Mouse (Mus musculus) C2C12 (cell line): ENCODE results near the gene Cdk1.

ENCODE experiments used
- CEBPB ChIP-seq: IDR thresholded peaks from one replicate; pipeline ENCODE4 v1.6.1; 2011; ENCODE audit warnings: low read depth, mild to moderate bottlenecking, control low read depth, moderate library complexity
- CTCF ChIP-seq: IDR thresholded peaks from one replicate; pipeline ENCODE4 v1.5.1; 2011; ENCODE audit not compliant: control insufficient read depth, insufficient read depth, insufficient read length
- MAX ChIP-seq: IDR thresholded peaks from one replicate; pipeline ENCODE4 v1.6.1; 2011; ENCODE audit warnings: mild to moderate bottlenecking, control low read depth
- MYOD1 ChIP-seq: IDR thresholded peaks from one replicate; pipeline ENCODE4 v1.6.1; 2011; ENCODE audit warnings: low read depth; ENCODE audit not compliant: control insufficient read depth, insufficient read length
- USF1 ChIP-seq: IDR thresholded peaks from one replicate; pipeline ENCODE4 v1.6.1; 2011; ENCODE audit warnings: low read depth, mild to moderate bottlenecking, control low read depth, moderate library complexity

DNA sequence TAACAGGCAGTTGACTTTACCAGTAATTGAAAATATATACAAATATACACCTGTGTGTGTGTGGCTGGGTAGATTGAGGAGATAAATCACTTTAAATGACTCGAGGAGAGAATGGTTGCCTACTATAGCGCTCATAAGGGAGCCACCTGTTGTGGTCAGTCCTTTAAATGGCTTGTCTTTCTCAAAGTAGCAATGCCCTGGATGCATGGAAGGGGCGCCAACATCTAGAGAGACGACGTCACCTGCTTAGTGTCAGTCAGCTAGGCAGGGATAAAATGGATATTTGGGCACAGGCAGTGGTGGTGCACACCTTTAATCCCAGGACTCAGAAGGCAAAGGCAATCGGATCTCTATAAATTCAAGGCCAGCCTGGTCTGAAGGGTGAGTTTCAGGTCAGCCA is 16.6 kb upstream of the Cdk1 start:
- no peak for TF ChIP-seq CTCF
- TF ChIP-seq USF1, result no peak
- TF ChIP-seq CEBPB, result no peak
- no peak for TF ChIP-seq MYOD1
- no peak for TF ChIP-seq MAX
